Mouse (Mus musculus): ENCODE results near the gene Idh3a.
"Not testable (repeated sequence)": the region's sequence is repeated elsewhere in the genome, so short reads cannot be mapped to it uniquely, and the experiment has no call there.

Gene Idh3a

DNA sequence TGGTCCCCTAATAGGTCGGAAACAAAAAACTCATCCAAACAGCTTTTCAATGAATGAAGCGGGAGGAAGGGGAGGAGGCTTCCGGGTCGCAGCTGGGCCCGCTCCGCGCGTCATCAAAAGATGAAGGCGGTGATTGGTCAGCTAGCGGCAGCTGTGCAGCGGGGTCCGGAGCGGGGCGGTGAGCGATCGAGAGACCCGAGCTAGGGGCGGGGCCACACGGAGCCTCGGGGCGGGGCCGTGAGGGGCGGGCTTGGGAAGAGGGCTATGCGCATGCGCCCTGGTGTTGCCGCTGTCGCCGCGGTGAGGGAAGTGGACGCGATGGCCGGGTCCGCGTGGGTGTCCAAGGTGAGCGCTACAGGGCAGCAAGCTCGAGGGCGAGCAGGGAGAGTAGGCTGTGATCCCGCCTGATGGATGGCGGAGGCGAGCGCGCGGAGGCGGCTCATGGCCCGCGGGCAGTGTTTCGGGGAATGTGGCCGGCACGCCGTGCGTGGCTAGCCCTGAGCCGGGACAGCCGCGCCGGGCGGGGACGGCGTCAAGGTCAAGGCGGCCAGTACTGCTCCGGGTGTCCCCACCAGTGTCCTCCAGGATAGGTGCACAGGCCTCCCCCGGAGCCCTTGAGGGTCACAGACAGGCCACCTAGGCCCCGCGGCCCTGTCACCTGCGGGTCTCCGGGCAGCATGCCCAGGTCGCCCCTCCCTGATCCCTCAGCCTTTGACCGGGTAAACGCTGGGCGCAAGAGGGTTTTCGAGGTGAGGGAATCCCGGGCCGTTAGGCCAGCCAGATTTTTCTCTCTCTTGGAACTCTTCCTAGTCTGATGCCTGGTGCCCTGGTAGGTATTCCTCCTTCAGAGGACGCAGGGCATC lies at the start of gene Idh3a:
TSS of gene Idh3a (plus strand) at position 136 of the 863 bp plus-strand sequence.
- DNase-seq: peak; percentile 96 to 98

DNA sequence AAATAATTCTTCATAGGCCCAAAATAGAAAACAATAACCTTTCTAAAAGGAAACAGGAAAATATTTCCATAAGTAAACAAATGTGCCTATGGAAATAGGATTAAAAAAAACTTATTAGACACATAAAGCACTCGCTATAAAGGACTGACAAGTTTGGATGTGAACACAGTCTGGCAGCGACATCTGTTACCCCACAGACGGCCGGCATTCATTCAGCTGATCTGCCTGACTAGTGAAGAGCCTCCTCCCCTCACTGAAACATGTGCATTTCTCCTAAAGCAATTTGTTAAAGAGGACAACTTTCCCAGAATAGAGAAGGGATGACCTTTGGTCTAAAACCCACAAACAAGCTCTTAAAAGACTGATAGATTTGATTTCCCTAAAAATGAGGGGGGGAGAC lies 49.1 kb upstream of the Idh3a start:
- DNase-seq: no peak

DNA sequence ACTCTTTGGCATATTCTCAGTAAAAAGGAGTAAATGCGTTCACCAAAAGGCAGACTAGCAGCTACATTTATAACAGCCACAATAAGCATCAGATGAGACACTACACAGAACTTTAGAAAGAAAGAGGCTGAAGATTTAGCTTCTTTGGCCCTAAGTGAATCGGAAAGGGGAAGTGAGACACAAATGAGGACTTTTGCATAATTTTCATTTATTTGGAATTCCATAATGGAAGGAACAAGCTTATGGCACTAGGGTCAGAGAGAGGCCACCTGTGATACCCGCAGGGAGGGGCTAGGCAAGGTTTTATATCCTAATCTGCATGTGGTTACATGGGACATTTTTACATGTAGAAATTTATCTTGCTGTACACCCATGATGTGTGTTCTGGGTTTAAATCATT lies 48.7 kb upstream of the Idh3a start:
- no peak for DNase-seq

DNA sequence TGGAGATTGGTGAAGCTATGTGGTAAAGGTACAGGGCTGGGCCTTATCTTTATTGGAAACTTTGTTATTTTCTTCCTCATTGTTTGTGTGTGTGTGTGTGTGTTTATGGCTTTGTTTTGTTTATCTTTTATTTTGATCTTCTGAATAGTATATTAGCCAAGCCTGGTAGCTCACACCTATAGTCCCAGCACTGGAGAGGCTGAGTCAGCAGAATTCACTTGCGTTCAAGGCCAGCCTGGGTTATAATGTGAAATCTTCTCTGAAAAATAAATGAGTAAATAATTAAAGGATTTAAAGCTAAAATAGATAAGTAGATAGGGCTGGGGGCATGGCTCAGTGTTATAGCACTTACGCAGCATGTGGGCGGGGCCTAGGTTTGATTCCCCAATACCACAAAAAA lies 47.9 kb upstream of the Idh3a start:
- no peak for DNase-seq

DNA sequence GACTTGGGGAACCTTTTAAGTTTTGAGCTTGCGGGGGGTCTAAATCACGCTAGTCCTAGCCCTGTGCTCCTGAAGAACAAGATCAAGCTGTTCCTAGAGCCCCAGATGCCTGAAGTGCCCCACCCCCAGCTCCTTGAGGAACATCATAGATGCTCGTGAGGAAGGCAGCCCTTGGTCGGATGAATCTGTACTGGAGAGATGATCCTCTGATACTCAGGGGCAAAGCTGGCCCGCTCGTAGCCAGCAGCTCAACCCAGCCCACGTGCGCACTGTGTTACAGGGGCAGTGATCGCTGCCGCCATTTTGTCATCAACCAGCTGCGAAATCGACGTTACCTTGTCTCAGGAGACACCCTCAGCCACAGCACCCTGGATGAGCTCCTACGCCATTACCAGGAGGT lies 47.5 kb upstream of the Idh3a start, which contains the start of gene Sh2d7:
TSS of gene Sh2d7 (plus strand) at position 301 of the 400 bp plus-strand sequence.
- DNase-seq: no peak

DNA sequence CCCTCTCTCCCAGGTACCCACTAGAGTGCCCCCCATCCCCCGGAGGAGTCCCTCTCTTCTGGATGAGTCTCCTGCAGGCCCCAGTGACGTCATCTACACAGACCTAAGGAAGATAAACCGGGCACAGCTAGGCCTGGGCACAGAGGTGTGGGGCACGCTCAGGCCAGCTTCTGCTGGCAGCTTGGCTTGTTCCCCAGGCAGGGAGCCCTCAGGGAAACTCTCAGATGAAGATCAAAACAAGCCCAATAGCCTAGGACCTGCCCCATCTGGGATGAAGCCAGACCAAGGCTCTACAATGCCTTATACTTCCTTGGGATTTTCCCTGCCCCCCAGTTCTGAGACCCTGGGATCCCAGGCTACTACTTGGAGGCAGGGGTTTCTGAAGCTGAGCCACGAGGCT lies 45.3 kb upstream of the Idh3a start:
- DNase-seq: no peak

DNA sequence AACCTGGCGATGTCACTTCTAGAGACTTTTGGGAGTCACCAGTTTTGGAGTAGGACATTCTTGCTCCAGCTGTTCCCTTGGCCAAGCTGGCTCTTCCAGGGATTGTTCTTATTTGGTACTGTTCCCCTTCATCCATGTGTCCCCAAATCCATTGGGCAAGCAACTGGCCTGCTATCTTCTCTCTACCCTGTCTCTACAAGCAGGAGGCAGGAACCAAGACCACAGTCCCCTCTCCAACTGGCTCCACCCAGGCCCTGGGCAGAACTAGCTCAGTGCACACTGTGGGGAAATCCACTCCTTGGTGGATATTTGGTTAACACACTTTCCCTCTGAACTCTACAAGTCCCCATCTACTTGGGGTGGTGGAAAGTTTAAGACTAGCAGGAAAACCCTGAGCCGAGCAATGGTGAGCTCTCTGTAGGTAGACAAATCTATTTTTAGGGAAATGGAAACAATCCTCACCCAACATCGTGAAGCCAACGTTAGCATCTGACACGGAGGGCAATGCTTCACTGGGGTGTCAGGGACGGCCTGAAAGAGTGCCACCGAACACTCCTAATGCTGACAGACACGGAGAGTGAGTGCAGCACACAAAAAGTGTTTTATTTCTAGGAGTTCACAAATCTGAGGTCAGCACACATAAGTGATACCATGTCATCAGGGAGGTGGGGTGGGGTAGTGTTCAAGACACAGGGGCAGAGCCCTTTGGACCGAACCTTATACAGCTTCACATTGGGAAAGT lies 41.8 kb upstream of the Idh3a start:
- no peak for DNase-seq

DNA sequence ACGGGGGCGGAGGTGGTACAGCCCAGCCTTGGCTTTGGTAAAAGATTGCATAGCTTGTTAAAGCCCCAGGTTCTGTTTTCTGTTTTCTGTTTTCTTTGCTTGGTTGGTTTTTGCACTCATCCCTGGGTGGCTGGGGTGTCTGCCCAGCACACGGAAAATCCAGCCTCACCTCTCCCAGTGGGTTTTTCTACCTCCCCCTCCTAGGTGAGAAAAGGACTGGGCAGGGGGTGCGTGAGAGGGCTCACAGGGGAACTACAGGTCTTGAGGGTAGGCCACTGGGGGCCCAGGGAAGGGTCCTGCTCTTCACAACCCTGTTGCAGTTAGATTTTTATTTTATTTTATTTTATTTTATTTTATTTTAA lies 41.2 kb upstream of the Idh3a start:
- DNase-seq: no peak

DNA sequence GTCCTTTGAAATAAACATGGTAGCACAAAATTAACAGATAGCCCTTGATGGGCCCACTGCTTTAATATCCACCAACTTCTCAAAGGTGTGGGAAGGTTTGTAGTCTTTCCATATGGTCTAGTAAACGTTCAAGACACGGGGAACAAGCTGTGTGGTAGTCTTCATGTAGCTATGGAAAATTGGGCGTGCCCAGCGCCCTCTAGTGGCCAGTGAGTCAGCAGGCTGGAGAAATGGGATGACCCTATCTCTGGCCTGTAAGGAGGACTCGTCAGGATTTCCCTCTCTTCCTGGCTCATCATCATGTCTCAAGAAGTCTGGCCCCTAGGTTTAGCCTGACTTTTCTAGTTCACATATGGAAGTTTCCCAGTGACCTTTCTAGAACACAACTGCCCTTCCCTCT lies 38.6 kb upstream of the Idh3a start:
- DNase-seq: peak; percentile 78 to 86

DNA sequence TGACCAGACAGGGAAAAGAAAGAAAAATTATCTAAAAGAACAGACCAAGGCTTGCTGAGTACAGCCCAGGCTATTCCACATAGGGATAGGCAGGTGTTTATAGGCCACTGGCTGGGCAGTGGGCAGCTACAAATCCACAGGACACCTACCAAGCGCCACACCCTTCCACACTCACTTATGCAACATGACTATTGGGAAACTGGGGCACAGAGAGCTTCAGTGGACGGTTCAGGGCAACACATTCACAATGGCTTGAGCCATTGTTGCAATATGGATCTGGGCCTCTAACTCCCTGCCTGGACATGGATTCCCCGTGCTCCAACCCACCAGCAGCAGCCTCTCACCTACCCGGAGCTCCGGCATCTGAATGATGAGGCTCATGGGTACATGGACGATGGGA lies 36.7 kb upstream of the Idh3a start:
- DNase-seq: no peak

DNA sequence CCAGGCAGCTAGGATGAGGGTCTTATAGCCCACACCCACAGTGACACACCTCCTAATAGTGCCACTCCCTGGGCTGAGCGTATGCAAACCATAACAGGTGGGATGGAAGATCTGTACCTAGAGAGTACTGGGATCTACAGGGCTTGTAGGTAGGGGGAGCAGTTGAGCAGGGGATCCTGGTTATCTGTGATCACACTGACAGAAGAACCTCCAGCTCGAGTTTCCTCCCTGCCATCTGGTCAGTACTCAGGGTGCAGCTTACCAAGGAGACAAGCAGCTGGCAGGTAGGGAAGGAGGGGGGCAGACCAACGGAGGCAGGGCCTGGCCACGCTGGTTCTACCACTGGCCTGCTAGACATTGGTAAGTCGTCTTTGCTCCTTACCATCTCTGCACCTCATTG lies 33.7 kb upstream of the Idh3a start:
- peak; percentile 62 to 80 for DNase-seq

DNA sequence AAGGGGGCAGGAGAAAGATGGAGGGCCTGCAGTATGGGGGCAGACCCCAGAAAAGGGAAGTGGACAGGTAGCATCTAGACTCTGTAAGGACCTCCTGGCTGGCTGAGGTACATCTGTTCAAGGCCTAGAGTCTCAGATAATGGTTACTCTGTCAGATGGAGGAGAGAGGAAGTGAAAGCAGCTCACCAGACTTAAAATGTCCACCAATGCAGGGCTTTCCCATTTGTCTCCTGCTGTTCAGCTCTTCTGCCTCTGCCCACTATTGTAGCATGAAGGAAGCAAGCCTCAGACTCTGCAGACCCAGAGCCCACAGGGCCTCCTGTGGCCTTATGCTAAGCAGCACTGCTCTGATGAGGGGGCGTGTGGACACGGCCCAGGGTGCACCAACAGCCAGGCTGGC lies 31.1 kb upstream of the Idh3a start:
- no peak for DNase-seq

DNA sequence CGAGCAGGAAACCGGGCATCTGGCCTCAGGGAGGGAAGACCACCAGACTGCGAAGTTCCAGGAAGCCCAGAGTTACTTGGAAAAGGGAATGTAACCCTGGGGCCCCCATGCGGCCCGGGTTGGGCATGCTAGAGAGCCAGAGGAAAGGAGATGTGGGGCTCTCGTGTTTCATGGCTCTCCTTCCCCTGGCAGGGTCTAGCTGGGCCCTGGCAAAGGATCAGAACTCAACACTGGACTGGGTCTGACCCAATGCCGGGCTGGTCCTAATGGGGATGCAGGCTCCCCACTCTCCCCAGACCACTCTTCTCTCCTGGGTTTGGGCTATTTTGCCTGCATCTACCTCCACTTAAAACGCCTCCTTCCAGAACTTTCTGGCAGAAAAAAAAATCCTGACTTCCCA lies 27.4 kb upstream of the Idh3a start:
- no peak for DNase-seq

DNA sequence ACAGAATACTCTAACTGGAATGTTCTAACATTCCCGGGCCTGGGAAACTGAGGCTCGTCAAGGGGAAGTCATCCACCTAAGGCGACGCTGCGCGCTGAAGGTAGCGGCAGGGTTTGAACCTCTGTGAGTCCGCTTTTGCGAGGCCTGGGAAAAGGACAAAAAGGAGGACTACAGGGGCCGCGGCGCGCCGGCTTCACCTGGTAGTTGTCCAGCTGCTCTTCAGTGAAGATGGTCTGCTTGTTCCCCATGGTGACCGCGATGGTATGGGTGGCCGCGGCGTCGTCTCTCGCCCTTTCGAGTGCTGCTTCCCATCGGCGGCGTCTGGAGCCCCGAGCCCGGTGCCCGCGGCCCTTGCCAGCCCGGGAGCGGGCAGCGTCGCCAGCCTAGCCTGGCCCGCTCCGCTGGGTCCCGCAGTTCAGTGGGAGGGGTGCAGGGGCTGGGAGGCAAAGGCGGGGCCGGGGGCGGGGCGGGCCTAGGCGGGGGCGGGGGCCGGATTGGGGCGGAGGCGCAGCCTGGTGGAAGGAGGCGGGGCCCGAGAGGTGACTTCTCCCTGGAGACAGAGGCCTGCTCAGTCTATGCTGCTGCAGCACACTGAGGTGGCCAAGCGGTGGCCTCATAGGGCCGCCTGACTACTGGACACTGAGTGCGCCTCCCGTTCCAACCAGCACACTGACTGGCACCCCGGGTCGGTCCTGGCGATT lies 26.2 kb upstream of the Idh3a start, which contains the start of gene Cib2:
TSS of gene Cib2 (minus strand) at position 448 of the 701 bp plus-strand sequence.
- peak; percentile 82 to 90 for DNase-seq

DNA sequence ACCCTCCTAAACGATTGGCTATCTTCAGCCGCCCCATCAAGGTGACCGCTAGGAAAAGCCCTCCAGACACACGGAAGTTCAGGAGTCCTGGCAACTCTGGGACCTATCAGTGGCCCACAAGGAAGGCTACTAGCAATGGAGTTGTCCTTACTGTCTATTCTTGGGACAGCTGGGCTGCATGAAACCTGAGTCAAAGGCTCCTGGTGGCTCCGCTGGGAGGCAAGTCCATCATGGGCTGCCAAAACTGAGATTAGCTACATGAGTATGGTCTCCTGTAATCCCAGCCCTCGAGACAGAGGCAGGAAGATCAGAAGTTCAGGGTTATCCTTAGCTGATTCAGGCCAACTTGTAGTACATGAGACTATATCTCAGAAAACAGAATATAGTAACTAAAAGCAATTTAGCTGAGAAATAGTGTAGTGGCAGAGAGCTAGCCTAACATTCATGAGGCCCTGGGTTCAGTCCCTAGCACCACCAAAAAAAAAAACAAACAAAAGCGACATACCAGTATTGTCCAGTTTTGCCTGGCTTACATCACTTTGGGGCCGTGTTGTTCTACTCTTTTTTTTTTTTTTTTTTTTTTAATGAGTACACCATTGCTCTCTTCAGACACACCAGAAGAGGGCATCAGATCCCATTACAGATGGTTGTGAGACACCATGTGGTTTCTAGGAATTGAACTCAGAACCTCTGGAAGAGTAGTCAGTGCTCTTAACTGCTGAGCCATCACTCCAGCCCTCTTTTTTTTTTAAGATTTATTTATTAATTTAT lies 25.1 kb upstream of the Idh3a start:
- DNase-seq: no peak

DNA sequence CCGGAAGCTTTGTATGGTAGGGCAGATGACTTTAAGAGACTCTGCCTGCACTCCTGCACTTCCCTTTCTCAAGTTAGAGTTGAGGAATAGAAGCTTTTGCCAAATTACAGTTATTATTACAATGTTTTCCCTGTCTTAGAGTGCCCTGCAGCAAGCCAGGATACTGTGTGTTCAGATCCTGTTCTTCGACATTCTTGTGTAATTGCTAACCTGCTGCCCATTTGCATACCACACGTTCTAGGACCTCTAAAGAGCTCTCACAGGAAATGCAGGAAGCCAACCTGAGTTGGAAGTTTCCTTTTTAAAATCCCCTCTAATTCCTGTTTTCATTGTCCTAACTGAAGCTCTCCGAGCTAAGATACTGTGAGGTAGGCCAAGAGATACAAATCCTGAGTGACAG lies 19.2 kb upstream of the Idh3a start:
- no peak for DNase-seq

DNA sequence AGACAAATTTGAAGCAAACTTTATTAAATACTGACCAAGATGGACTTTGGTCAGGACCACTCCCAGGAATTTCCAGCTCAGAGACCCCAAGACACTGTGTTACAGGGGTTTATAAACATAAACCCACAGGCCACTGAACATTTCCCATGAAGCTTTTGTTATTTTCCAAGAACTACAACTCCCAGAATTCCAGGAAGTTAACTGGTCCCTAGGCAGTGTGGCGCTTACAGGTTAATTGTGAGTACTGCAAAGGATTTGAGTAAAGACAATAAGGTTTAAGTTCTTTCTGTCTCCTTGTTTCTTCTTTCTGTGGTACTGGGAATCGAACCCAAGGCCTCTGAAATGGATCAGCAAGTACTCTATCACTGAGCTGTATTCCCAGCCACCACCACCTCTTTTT lies 17.4 kb upstream of the Idh3a start:
- DNase-seq: no peak

DNA sequence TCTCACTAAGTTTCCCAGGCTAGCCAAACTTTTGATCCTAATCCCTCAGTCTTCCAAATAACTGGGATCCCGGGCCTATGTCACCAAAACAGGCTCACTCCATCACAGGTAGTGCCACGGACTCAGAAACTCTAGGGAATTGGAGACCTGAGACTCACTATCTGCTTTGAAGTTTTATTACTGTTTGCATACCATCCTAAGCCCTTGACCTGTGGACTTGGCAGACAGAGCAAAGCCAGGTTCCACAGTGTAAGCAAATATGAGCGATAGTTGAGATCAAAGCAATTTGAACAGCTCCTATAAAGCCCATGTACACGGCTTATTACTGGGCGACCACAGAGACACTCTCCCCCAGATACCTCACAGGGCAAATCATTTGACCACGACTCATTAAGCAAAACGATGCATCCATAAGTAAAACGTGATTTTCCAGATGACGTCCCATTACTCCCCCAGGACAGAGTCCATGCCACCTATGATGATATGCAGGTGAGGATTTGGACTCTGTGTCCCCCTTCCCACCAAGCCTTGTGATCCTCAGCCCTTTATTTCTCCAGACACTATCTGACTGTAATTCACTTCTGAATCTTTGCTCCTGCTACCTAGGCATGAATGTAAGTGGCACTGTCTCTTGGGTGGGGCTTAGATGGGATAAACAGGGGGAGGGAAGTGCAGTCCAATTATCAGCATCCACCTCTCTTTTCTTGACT lies 14.8 kb upstream of the Idh3a start:
- DNase-seq: no peak

DNA sequence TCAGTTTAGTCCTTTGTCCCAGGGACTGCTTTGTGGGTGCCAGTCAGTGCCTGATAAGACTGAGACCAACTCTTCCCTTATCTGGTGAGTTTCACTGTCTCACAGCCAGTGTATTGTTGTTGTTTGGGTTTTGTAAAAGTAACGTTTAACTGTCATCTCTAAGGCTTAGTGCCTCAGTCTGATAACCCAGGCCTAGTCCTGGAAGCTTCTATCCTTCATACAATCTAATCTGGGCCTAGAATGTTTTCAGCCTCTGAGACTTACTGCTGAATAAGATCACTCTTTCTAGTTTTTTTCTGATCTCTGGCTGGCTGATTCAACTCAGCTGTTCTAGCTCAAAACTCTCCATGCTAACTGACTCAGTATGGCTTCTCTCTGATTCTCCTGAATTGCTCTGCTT lies 2.4 kb upstream of the Idh3a start:
- DNase-seq: no peak

DNA sequence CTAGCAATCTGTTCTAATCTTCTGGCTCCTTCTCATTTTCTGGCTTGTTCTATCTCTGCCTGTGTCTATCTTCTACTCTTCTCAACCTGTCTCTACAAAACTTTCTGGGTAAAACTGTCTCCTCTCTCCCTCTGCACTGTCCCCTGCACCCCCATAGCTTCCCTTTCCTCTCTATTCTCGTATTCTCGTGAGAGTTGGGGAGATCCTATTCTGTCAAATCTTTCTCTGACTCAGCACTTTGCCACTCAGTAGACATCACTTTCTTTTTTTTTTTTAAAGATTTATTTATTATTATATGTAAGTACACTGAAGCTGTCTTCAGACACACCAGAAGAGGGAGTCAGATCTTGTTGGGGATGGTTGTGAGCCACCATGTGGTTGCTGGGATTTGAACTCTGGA lies 2.0 kb upstream of the Idh3a start:
- not testable (repeated sequence) for DNase-seq

DNA sequence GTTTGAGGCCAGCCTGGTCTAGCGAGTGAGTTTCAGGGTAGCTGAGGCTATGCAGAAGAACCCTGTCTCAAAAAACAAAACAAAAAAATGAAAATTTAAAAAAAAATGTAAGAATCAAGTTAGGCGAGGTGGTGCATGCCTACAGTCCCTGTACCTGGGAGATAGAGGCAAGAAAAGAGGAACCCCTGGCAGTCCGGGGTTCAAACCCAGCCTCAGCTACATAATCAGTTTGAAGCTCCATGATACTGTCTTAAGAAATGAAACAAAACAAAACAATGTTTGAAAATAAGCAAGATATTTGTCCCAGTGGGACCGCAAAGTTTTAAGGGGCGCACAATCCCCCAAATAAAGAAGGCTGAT lies 315 bp upstream of the Idh3a start:
- no peak for DNase-seq

DNA sequence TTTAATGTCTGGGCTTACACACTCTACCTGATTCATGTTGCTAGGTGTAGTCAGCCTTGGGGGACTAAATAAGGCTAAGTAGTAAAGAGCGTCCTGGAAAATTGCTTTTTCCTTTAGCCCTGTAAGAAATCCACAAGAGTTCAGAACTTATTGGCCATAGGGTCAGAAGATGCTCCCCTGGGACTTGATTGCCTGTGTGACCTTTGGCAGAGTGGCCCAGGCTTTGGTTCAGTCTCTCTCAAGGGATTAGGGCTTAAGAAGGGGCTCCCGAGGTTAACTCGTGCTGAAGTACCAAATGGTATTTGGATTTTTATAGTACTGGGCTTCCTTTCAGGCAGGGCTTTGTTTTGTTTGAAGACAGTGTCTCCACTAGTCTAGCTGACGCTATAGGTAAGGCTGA lies 1.7 kb downstream of the Idh3a start:
- DNase-seq: no peak

Measured in cerebellum, postnatal 25 days (tissue).